Mouse (Mus musculus) olfactory bulb, adult 2 months (tissue): ENCODE results near the gene Gng10. TPM values are rescaled to one million over a fixed set of nuclear protein-coding genes. Genes with fewer than 3 reads are reported as not detected.

Source experiments
- H3K27ac ChIP-seq: fragments of 200-500 bp; 2 replicates; pipeline ENCODE4 v1.5.1; 2012; ENCODE audit warnings: low read depth, low read length; ENCODE audit not compliant: insufficient read depth
- H3K4me1 ChIP-seq: fragments of 200-500 bp; 2 replicates; pipeline ENCODE4 v1.6.1; 2012; ENCODE audit warnings: low read length; ENCODE audit not compliant: control insufficient read depth, insufficient read depth
- H3K4me3 ChIP-seq: fragments of 200-500 bp; 2 replicates; pipeline ENCODE4 v1.5.1; 2012; ENCODE audit warnings: mild to moderate bottlenecking, low read depth, low read length, moderate library complexity; ENCODE audit not compliant: insufficient read depth
- CTCF ChIP-seq: fragments of 200-500 bp; IDR thresholded peaks from 2 replicates; pipeline ENCODE4 v1.5.1; 2012; ENCODE audit warnings: low read depth, mild to moderate bottlenecking, low read length, moderate library complexity; ENCODE audit not compliant: insufficient read depth
- POLR2A ChIP-seq: fragments of 200-500 bp; IDR thresholded peaks from 2 replicates; pipeline ENCODE4 v1.6.1; 2012; ENCODE audit warnings: mild to moderate bottlenecking, low read depth, low read length, moderate library complexity; ENCODE audit not compliant: insufficient read depth
- WGBS: fragments of 180-500 bp; shearing (Covaris S2); methylation state at CpG from one replicate; pipeline ENCODE4 v1.1.7; 2018; 5-methylcytosine and 5-hydroxymethylcytosine counted together
- polyA plus RNA-seq: library from polyadenylated mRNA; stranded (reverse); fragments of >200 nt; gene quantifications from 2 replicates; pipeline ENCODE4 v1.2.4, GENCODE M21; 2012; ENCODE audit warnings: low replicate concordance; ENCODE audit not compliant: missing spikeins, insufficient read depth, insufficient read length

Gene Gng10
- polyA plus RNA-seq, result not detected in 2 replicates

DNA sequence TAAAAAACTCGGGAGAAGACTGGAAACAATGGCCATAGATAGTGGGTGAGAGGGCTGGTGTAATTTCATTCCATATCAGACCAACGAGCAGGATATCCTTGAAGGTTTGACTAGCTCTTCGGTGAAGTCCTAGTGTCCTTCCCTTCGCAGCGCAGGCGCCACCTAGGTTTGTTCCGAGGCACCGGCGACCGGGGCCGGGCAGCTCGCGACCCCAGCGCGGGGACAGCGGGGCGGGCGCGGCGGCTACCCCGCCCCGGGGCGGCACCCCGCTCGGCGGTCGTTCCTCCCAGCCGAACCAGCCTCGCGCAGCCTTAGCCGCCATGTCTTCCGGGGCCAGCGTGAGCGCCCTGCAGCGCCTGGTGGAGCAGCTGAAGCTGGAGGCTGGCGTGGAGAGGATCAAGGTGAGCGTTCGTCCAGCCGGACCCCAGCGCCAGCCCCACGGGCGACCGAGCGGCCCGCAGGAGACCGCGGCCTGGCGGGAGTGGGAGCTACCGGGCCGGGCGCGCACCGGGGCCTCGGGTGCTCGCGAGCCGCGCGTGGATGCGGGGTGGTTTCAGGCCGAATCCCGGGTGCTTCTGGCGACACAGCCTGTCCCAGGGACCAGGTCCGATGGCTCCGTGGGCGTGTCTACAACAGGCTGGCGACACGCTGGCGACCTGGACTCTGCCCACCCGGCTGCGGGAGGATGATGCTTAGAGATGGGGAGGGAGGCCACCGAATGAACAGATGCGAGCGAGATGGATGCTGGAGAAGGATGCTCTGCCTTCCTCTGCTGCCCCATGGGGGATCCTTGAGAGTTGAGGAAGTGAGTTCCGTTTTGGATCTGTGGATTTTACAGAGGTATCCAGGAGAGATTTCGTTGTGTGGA is at the start of gene Gng10:
Gng10 (plus strand) TSS at position 171 of the 868 bp plus-strand sequence.
- peaks cover 14% of the 10 kb centered on the region for H3K4me1 ChIP-seq
- 9% methylated on average over 76 of the region's 76 CpGs for WGBS
- peak within 1 kb of the TSS; percentile 89 for H3K27ac ChIP-seq
- peak; percentile 57 for TF ChIP-seq POLR2A
- no peak for TF ChIP-seq CTCF
- peak within 1 kb of the TSS; percentile 93 for H3K4me3 ChIP-seq

DNA sequence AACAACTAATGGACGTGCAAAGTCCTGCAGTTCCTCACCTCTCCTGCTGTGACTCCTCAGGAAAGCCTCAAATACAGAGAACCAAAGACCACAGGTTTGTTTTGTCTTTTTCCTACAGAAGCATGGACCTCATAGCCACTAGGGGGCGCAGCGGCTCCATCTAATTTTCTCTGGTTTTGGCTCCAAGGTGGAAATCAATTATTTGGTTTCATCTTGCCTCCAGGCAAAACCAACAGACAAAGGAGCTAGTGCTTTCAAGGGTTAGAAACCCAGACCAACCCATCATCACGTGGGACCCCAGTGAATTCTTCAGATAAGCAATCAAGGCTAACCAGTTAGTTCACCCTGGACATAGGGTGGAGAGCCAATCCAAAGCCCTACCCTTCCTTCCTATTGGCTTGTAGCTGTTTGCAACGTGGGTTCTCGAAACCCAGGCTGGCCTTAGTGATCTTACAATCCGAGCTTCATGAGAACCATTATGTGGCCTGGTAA is 49.7 kb upstream of the Gng10 start:
- Histone ChIP-seq H3K4me1 (peaks cover 10% of the 10 kb centered on the region), H3K4me3 (no peak overlapping the region), H3K27ac (no peak overlapping the region)
- no peak for TF ChIP-seq CTCF
- no peak for TF ChIP-seq POLR2A
- 28% methylated on average over 7 of the region's 7 CpGs for WGBS

DNA sequence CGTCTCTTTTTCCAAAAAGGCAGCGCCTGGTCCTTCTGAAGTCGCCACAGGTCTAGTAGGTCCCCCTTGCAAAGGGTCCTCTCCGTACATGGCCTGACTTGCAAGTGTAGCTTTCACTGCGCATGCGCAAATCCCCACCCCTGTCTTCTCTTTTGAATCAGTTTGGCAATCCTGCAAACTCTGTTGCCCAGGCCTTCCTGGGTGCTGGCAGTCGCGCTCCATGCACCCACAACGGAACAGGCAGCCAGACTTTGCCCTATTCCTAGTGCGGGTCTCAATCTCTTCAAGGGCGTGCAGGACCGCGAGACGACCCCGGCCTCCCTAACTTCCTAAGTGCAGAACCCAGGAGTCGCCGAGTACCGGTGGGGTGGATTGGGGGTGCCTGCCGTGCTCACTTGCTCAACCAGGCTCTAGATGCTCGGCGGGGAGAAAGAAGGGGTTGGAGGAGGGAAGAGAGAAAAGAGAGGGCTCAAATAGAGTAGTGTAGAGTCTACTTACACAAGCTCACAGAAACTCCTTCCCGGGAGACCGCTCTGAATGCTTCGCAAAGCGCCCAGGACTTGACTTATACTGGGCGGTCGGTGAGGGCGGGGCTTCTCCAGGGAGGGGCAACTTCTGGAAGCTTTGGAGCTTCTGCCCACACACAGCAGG is 48.2 kb upstream of the Gng10 start, which contains the start of gene Ptgr1:
Ptgr1 (minus strand) TSS at position 580 of the 651 bp plus-strand sequence.
- TF ChIP-seq CTCF (no peak), POLR2A (no peak)
- H3K27ac ChIP-seq, result no peak within 1 kb of the TSS
- WGBS, result 2% methylated on average over 28 of the region's 28 CpGs
- H3K4me1 ChIP-seq, result peaks cover 10% of the 10 kb centered on the region
- peak within 1 kb of the TSS; percentile 52 for H3K4me3 ChIP-seq

DNA sequence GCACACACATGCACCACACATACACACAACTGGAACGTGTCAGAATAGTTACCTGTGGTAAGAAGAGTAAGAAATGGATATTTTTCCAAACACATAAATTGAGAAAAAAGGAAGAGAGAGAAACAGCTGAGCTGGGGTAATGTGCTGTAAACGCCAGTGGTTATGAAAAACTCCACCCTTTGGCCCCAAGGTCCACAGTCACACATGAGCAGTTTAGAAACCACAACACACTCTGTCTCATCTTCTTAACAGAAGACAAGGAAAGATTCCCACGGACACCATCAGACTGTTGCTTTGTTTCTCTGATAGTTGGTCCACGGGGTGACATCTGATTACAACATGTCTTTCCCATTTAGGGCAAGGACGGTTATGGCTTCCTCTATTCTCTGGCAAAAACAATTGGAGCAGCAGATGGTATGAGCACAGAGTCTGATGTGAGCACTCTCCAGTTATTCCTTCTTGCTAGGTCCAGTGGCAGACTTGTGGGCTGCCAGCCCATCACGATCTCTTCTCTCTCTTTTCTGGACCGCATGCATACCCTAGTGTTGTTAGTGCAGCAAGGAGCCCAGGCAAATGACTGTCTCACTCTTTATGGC is 45.5 kb upstream of the Gng10 start:
- TF ChIP-seq POLR2A (no peak), CTCF (no peak)
- Histone ChIP-seq H3K27ac (no peak overlapping the region), H3K4me1 (peaks cover 10% of the 10 kb centered on the region), H3K4me3 (no peak overlapping the region)
- 85% methylated on average over 7 of the region's 7 CpGs for WGBS

DNA sequence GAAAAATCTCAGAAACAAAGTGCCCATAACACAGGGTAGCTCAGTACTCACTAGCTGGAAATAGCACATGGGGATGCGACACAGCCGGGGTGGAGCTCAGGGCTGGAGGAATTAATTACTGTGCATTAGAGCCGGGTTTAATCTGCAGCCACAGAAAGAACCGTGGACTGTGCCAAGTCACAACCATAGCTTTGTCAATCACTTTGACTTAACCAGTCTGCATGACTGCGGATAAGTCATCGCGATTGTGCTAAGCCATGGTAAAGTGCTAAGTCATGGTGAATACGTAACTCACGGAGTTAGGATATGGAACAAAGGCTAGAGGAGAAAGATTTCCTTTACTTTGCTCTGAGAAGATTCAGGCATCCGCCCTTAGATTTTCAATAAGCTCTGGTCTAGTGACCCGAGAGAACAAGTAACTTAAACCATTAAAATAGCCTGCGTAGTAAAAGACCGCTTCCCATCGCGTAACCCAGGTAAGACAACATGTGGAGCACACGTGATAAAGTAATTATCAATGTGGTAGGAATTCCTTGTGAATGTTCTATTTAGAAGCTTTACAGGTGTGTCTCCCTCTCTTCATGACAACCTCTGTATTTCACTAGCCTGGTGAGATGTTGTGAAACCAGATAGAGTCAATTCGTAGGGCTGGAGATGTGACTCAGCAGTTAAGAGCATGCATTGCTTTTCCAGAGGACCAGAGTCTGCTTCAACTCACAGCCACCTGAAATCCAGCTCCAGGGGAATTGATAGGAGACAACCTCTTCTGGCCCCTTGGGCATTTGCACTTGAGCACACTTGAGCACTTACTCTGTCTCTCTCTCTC is 44.1 kb upstream of the Gng10 start:
- 64% methylated on average over 17 of the region's 17 CpGs for WGBS
- Histone ChIP-seq H3K4me3 (no peak overlapping the region), H3K27ac (no peak overlapping the region), H3K4me1 (peaks cover 10% of the 10 kb centered on the region)
- TF ChIP-seq POLR2A (no peak), CTCF (no peak)

DNA sequence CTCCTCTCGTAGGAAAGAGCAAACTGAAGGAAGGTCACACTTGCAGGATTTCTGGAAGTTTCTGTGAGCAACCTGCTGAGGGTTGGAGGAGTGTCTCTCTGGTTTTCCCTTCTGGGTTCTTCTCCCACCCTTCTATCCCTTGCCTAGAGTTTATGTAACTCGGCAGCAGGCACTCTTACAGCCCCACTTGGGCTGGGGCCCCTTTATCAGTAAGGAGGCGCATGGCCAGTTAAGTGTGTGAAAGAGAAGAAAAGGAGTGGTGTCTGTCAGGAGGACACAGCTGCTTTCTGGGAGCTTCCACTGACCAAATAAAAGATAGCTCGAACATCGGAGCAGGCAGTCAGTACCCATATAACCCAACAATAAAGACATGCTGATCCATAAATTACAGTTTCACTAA is 42.7 kb upstream of the Gng10 start:
- TF ChIP-seq CTCF, result no peak
- TF ChIP-seq POLR2A, result no peak
- H3K4me3 ChIP-seq, result no peak overlapping the region
- WGBS, result 84% methylated on average over 5 of the region's 5 CpGs
- H3K27ac ChIP-seq, result no peak overlapping the region
- no peaks in the 10 kb centered on the region for H3K4me1 ChIP-seq

DNA sequence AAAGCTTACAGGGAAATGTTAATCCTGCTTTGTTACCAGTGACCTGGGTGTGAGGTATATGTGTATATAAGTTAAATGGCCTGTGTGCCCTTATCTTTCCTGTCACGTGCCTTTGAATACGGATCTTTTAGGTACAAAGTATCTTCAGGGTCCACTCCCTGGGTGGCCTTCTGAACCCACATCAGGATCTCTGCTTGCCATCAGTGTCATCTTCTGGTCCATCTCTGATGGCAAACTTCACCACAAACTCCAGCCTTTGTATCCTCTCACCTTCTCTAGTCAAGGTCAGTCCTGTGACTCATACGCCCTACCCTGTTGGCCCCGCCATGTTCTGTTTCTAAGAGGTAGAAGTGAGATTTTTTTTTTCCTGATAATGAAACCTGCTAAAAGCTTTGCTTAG is 40.1 kb upstream of the Gng10 start, which contains the start of gene Dnajc25:
Dnajc25 (plus strand) TSS at position 301 of the 400 bp plus-strand sequence.
- Histone ChIP-seq H3K4me3 (no peak within 1 kb of the TSS), H3K4me1 (no peaks in the 10 kb centered on the region), H3K27ac (no peak within 1 kb of the TSS)
- 96% methylated on average over 4 of the region's 4 CpGs for WGBS
- no peak for TF ChIP-seq CTCF
- TF ChIP-seq POLR2A, result no peak

DNA sequence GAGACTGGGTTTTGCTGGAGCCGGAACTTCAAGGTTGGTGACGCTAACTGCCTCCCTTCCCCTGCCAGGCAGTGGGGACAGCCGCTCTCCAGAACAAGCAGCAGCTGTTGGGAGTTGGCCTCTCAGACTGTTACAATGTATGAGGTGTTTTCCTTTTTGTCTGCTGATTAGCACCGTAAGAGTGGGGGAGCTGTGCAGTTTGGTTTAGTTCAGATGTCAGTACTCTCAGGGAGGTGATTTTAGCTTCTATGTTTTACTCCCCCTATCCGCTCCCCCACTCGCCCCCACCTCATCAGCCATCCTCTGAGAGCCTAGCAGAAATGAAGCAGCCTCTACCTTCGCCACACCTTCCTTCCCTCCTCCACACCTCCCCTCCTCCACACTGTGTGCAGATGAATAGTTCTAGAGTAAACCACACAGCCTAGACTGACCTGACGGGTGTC is 39.6 kb upstream of the Gng10 start:
- no peaks in the 10 kb centered on the region for H3K4me1 ChIP-seq
- TF ChIP-seq CTCF (no peak), POLR2A (no peak)
- no peak overlapping the region for H3K27ac ChIP-seq
- WGBS, result 73% methylated on average over 8 of the region's 8 CpGs
- no peak overlapping the region for H3K4me3 ChIP-seq
